Mouse (Mus musculus): ENCODE measurements at regions not wholly inside any gene's neighbourhood (a gene's known extent, or its start where the extent isn't known, plus 50 kb on each side); places are given as distances from the start of the nearest gene placed in this dataset.

GRCm38 (mm10) chr4:94365375-94365774 is 191.0 kb upstream of the Gm10306 start:
- TF ChIP-seq CTCF (IDR thresholded peaks at IDR 0.05; ENCODE audit: low read depth), result no peak
- TF ChIP-seq EP300 (IDR thresholded peaks at IDR 0.05; ENCODE audit: low read depth), result no peak

Data from heart, postnatal 0 days (tissue).